Mouse (Mus musculus): ENCODE measurements around the gene Olfr1135.

Gene Olfr1135

GRCm38 (mm10) chr2:87673564-87673963 is at the start of gene Olfr1135:
Gene Olfr1135 (minus strand): TSS chr2:87673664.
- DNase-seq (ENCODE audit: low read depth, low spot score) = no peak

DNA sequence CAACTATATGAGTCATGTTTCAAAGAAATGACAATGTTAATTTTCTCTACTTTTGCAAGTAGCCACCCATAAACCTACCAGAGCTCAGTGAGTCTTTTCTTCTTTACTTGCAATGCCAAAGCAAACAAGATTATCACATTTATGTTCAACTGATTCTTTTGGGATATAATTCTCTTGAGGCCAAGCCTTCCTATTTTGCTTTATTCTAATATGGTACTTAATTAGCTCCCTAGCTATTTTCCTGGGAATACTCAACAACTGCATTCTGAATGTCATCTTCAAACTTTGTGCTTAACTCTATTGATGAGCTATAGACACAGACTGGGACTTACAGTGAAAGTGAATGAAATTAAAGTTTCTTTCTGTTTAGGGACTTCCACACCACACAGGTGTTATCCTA is 39.6 kb upstream of the Olfr1135 start, which contains the start of gene Olfr1137:
TSS of gene Olfr1137 (minus strand) at position 101 of the 400 bp plus-strand sequence.
- DNase-seq (ENCODE audit: low read depth, low spot score) = no peak

DNA sequence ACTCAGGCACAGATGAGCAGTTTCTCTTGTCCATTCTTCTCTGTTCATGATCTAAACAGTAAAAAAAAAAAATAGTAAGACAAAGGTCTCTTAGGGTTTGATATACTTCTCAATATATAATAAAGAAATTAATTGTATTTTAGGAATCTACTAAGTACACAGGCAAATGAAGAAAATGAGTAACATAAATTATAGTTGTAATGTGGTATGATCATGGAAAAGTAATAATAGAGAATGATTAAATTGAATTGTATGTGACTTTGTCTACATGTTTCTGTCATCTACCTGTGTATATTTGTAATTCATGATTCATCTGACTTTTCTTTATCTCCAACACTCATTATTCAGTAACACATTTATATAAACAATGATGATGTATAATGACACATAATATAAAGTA is 20.4 kb upstream of the Olfr1135 start, which contains the start of gene Olfr1136:
TSS of gene Olfr1136 (minus strand) at position 101 of the 400 bp plus-strand sequence.
- DNase-seq (ENCODE audit: low read depth, low spot score) = no peak

DNA sequence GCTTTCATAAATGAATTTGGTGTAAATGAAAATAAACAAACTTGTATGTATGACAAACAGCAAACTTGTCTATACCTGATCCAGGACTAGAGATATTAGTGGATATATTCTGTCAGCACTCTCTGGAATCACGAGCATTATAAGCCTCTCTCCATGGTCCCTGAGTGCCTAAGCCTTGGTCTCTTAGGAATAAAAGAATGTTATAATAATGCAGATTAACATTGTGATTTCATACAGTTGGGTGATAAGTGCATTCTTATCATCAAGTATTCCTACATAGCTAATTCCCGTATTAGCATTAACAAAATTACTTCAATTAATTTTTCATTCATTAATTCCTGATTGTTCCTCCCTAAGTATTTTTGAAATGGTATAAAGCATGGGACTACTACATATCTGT is 15.1 kb downstream of the Olfr1135 start, which contains the start of gene Olfr1134:
TSS of gene Olfr1134 (minus strand) at position 101 of the 400 bp plus-strand sequence.
- no peak for DNase-seq (ENCODE audit: low read depth, low spot score)

- DNase-seq (ENCODE audit: low read depth, low spot score) = no peak
Observed at GRCm38 (mm10) chr2:87647274-87647673, 26.2 kb downstream of the Olfr1135 start, which contains the start of gene Olfr1133. Gene Olfr1133 (minus strand): TSS chr2:87647374.

DNA sequence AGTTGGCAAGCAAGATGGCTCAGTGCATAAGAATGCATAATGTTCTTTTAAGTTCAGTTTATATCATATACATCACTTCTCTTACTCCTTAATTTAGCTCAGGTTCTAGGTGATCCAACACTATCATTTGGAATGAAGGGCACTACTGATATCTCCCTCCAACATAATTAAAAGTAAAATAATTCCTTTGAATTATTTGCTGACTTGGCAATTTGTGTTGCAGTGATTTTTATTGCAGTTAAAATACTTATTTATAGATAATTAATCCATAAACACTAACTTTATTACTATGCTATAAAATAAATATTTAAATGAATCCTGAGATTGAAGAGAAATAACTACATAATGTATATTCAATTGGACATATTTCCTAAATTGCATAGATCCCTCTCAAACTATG is 31.0 kb downstream of the Olfr1135 start:
- DNase-seq (ENCODE audit: low read depth, low spot score) = no peak

DNA sequence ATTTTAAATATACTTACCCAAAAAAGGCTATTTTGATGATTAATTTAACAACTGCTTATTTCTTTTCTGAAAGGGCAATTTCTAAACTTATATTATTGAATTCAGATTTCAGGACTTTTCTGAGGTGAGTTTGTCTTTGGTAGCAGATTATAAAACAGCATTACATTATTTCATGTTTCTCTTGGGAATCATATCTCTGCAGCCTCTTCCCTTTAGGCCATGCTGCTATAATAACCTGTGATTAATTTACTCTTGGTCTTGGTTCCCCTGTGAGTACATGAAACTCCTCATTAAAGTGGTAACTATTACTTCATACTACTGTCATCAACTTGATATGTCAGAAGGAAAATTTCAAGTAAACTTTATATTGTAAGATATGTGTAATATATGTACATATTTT is 36.0 kb downstream of the Olfr1135 start, which contains the start of gene Olfr1132:
TSS of gene Olfr1132 (minus strand) at position 101 of the 400 bp plus-strand sequence.
- no peak for DNase-seq (ENCODE audit: low read depth, low spot score)

GRCm38 (mm10) chr2:87626804-87627203 is 46.7 kb downstream of the Olfr1135 start, which contains the start of gene Olfr1131:
Gene Olfr1131 (plus strand): TSS chr2:87627104.
- no peak for DNase-seq (ENCODE audit: low read depth, low spot score)
